In genomic region chr2:160369653-160370420, GRCm38 (mm10) we compare ENCODE assay signal across 10 mouse cellular contexts. TPM values are rescaled to one million over a fixed set of nuclear protein-coding genes. Genes with fewer than 3 reads are reported as not detected.
DNase-seq lines count a peak whose midpoint lies in the region; ATAC-seq and TF ChIP-seq lines count a peak whose summit lies in the region.
"Had no signal": no experiment of that assay in that cellular context is flagged by ENCODE, and none has a peak within 500 bp of the region (broad histone marks: within the 10 kb centered on the region; RNA-seq: fewer than 3 reads in every experiment).

No protein-coding gene starts in this region.

- peaks cover 60% of the 10 kb centered on the region for H3K27me3 ChIP-seq in kidney, embryonic 14.5 days (ENCODE audit: control insufficient read depth, insufficient read depth, low read length)
- H3K27me3 ChIP-seq in forebrain, embryonic 11.5 days (ENCODE audit: control insufficient read depth, insufficient read depth, low read length): peaks cover 63% of the 10 kb centered on the region
- peaks cover 59% of the 10 kb centered on the region for H3K27me3 ChIP-seq in midbrain, embryonic 15.5 days (replicated peaks)

- no peak for DNase-seq in kidney, postnatal 10 days
- no peak for DNase-seq in forebrain, embryonic 11.5 days (ENCODE audit: low spot score)
- no peak for DNase-seq in frontal cortex, postnatal 10 days (ENCODE audit: low spot score in 2 of 2)
- DNase-seq: thymus, postnatal 36 days had no signal

- ATAC-seq in kidney, embryonic 14.5 days (ENCODE audit: low FRiP score, low TSS enrichment): no peak
- no peak for ATAC-seq in forebrain, embryonic 11.5 days (replicated peaks; ENCODE audit: low FRiP score)
- no peak for ATAC-seq in midbrain, embryonic 15.5 days (replicated peaks)
- ATAC-seq in monocyte, adult 5-6 weeks (replicated peaks; ENCODE audit: insufficient number of reproducible peaks, low FRiP score, low TSS enrichment, poor library complexity, severe bottlenecking): no peak

- H3K4me1 ChIP-seq in kidney, embryonic 14.5 days (ENCODE audit: control insufficient read depth, insufficient read depth, low read length): peaks cover 14% of the 10 kb centered on the region; the same call in 1 of the 2 replicates
- H3K4me1 ChIP-seq in bone marrow macrophage, adult 2 months (ENCODE audit: control insufficient read depth, insufficient read depth, low read length): peaks cover 2% of the 10 kb centered on the region; the same call in 1 of the 2 replicates
- H3K4me1 ChIP-seq in forebrain, embryonic 11.5 days (replicated peaks; ENCODE audit: control insufficient read depth, insufficient read depth, low read length): peaks cover 14% of the 10 kb centered on the region
- H3K4me1 ChIP-seq in midbrain, embryonic 15.5 days: peaks cover 47% of the 10 kb centered on the region

- WGBS in kidney, embryonic 14.5 days: 2% methylated on average over 25 of the region's 25 CpGs
- WGBS in forebrain, embryonic 11.5 days: 1% methylated on average over 25 of the region's 25 CpGs
- 3% methylated on average over 25 of the region's 25 CpGs for WGBS in midbrain, embryonic 15.5 days

- no peak for TF ChIP-seq CTCF in bone marrow macrophage, adult 2 months (IDR thresholded peaks at IDR 0.05; ENCODE audit: low read depth, low read length)

- no peak for TF ChIP-seq POLR2A in bone marrow macrophage, adult 2 months (IDR thresholded peaks at IDR 0.05; ENCODE audit: borderline replicate concordance, low read depth, low read length)

- H3K36me3 ChIP-seq in kidney, embryonic 14.5 days (ENCODE audit: control insufficient read depth, insufficient read depth, low read length): no peaks in the 10 kb centered on the region
- no peaks in the 10 kb centered on the region for H3K36me3 ChIP-seq in forebrain, embryonic 11.5 days (ENCODE audit: control insufficient read depth, insufficient read depth, low read length)
- H3K36me3 ChIP-seq in midbrain, embryonic 15.5 days (replicated peaks): no peaks in the 10 kb centered on the region

- H3K4me3 ChIP-seq in kidney, embryonic 14.5 days (ENCODE audit: low read length): peak overlapping the region; percentile 38; the same call in 1 of the 2 replicates
- peak overlapping the region; percentile 38 for H3K4me3 ChIP-seq in bone marrow macrophage, adult 2 months (ENCODE audit: insufficient read depth, low read length)
- H3K4me3 ChIP-seq in forebrain, embryonic 11.5 days (ENCODE audit: low read depth, low read length): peak overlapping the region; percentile 26
- 0 out of 2 replicates have a peak overlapping the region, but pooled peaks have one; percentile 63 for H3K4me3 ChIP-seq in midbrain, embryonic 15.5 days
- H3K4me3 ChIP-seq: erythroblast, embryonic 14.5 days had no signal

- H3K9ac ChIP-seq in kidney, embryonic 14.5 days (ENCODE audit: low read depth, low read length): no peak overlapping the region
- H3K9ac ChIP-seq in forebrain, embryonic 11.5 days (ENCODE audit: low read length): no peak overlapping the region
- no peak overlapping the region for H3K9ac ChIP-seq in midbrain, embryonic 15.5 days

- H3K27ac ChIP-seq in kidney, embryonic 14.5 days (ENCODE audit: low read depth, low read length): no peak overlapping the region
- H3K27ac ChIP-seq in bone marrow macrophage, adult 2 months (ENCODE audit: insufficient read depth, low read depth, low read length): no peak overlapping the region
- H3K27ac ChIP-seq in forebrain, embryonic 11.5 days (ENCODE audit: low read depth, low read length): no peak overlapping the region
- H3K27ac ChIP-seq in midbrain, embryonic 15.5 days: no peak overlapping the region

- H3K9me3 ChIP-seq in kidney, embryonic 14.5 days (ENCODE audit: control insufficient read depth, low read length): no peaks in the 10 kb centered on the region
- H3K9me3 ChIP-seq in forebrain, embryonic 11.5 days (ENCODE audit: control insufficient read depth, low read length): no peaks in the 10 kb centered on the region
- no peaks in the 10 kb centered on the region for H3K9me3 ChIP-seq in midbrain, embryonic 15.5 days

- H3K4me2 ChIP-seq in kidney, embryonic 14.5 days (replicated peaks; ENCODE audit: low read depth, low read length): peak overlapping the region; percentile 97
- H3K4me2 ChIP-seq in forebrain, embryonic 11.5 days (ENCODE audit: low read depth, low read length, severe bottlenecking): peak overlapping the region; percentile 51; the same call in 1 of the 2 replicates
- no peak overlapping the region; the same call in 1 of the 2 replicates for H3K4me2 ChIP-seq in midbrain, embryonic 15.5 days

RNA-seq across cellular contexts. Expression of gene Mafb, which starts 3.0 kb away (rescaled TPM):
- 23.0 and 33.2 TPM in 2 replicates for polyA plus RNA-seq in kidney, embryonic 14.5 days (2014; fragmentation: Nextera tagmentation; extraction: Ambion mirVana)
- 166 TPM in 2 replicates for polyA plus RNA-seq in bone marrow macrophage, adult 2 months (2012; ENCODE audit: insufficient read depth, insufficient read length, missing spikeins)
- polyA plus RNA-seq in forebrain, embryonic 11.5 days (2014; fragmentation: Nextera tagmentation; extraction: Ambion mirVana): 5.3 and 5.4 TPM in 2 replicates
- 6.5 TPM in 2 replicates for polyA plus RNA-seq in midbrain, embryonic 15.5 days (2015; fragmentation: Nextera tagmentation; extraction: Ambion mirVana)
- 12.9 to 19.7 TPM (median 18.0 TPM) in 3 replicates for total RNA-seq in monocyte, adult 5-6 weeks (2017)

RNA-seq across cellular contexts. Expression of gene Gm826, which starts 35.9 kb away (rescaled TPM):
- polyA plus RNA-seq in kidney, embryonic 14.5 days (2014; fragmentation: Nextera tagmentation; extraction: Ambion mirVana): 0.37 and 0.73 TPM in 2 replicates
- polyA plus RNA-seq in bone marrow macrophage, adult 2 months (2012; ENCODE audit: insufficient read depth, insufficient read length, missing spikeins): not detected in 2 replicates
- not detected in 2 replicates for polyA plus RNA-seq in forebrain, embryonic 11.5 days (2014; fragmentation: Nextera tagmentation; extraction: Ambion mirVana)
- not detected in 2 replicates for polyA plus RNA-seq in midbrain, embryonic 15.5 days (2015; fragmentation: Nextera tagmentation; extraction: Ambion mirVana)
- 0.87 TPM in 1 of 3 replicates, not detected in the others for total RNA-seq in monocyte, adult 5-6 weeks (2017)
- total RNA-seq: megakaryocyte-erythroid progenitor cell, adult 5-6 weeks had no signal
- polyA plus RNA-seq: erythroblast, embryonic 14.5 days had no signal
